Mouse (Mus musculus) heart, embryonic 16.5 days (tissue): ENCODE data around the gene Git2. TPM values are rescaled to one million over a fixed set of nuclear protein-coding genes. Genes with fewer than 3 reads are reported as not detected.

Source experiments
- ATAC-seq: fragments of 200-750 bp; cut with Nextera tagmentation; replicated peaks from 2 replicates; pipeline ENCODE4 v1.8.0; 2017; ENCODE audit warnings: moderate number of reproducible peaks; ENCODE audit not compliant: insufficient read depth, low FRiP score; ENCODE audit errors: extremely low read depth
- H3K27ac ChIP-seq: fragments of 300-500 bp; sonication (generic); 2 replicates; pipeline ENCODE4 v1.5.1; 2014; ENCODE audit warnings: mild to moderate bottlenecking, low read length, control low read depth, moderate library complexity
- H3K27me3 ChIP-seq: fragments of 300-500 bp; sonication (generic); 2 replicates; pipeline ENCODE4 v1.6.1; 2014; ENCODE audit warnings: low read length, mixed read lengths; ENCODE audit not compliant: control insufficient read depth, insufficient read depth
- H3K36me3 ChIP-seq: fragments of 300-500 bp; sonication (generic); 2 replicates; pipeline ENCODE4 v1.6.1; 2014; ENCODE audit not compliant: control insufficient read depth, insufficient read depth
- H3K4me1 ChIP-seq: fragments of 300-500 bp; sonication (generic); 2 replicates; pipeline ENCODE4 v1.6.1; 2014; ENCODE audit warnings: low read length, mixed read lengths; ENCODE audit not compliant: control insufficient read depth, insufficient read depth
- H3K4me2 ChIP-seq: fragments of 300-500 bp; sonication (generic); 2 replicates; pipeline ENCODE4 v1.6.1; 2014; ENCODE audit warnings: low read depth, mild to moderate bottlenecking, control low read depth, low read length
- H3K4me3 ChIP-seq: fragments of 300-500 bp; sonication (generic); 2 replicates; pipeline ENCODE4 v1.5.1; 2014; ENCODE audit warnings: mild to moderate bottlenecking, control low read depth, low read length
- H3K9ac ChIP-seq: fragments of 300-500 bp; sonication (generic); 2 replicates; pipeline ENCODE4 v1.6.1; 2014; ENCODE audit warnings: low read length, control low read depth
- H3K9me3 ChIP-seq: fragments of 300-500 bp; sonication (generic); replicated peaks from 2 replicates; pipeline ENCODE4 v1.6.1; 2016; ENCODE audit warnings: low read length; ENCODE audit not compliant: control insufficient read depth
- WGBS: fragments of 180-500 bp; shearing (Covaris S2); extraction: QIAGEN DNeasy Blood & Tissue Kit; methylation state at CpG from one replicate; pipeline ENCODE4 v1.1.7; 2014; 5-methylcytosine and 5-hydroxymethylcytosine counted together
- polyA plus RNA-seq: library from polyadenylated mRNA; unstranded; fragments of >200 nt; fragmentation: Nextera tagmentation; extraction: Ambion mirVana; gene quantifications from 2 replicates; pipeline ENCODE4 v1.2.1, GENCODE M21; 2015

Git2 gene
- polyA plus RNA-seq, 1 experiment from 2014 or later: 46.6 TPM

DNA sequence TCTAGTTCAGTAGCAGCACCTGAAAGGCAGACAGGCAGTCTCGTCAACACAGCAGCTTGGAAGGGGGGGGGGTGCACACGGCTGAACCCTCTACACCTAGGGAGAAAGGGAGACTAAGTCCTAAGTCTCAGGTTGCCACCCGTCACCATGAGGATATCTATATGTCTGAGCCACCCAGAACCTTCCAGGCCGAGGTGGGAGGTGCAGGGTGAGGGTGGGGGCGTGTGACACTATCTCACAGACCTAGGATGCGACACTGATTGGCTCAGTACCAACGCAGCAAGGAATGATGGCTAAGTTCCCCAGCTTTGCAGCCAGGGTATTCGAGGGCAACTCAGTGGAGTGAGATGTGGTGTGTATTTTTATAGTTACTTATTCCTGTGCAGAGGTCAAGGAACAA lies 33.1 kb upstream of the Git2 start:
- no peak for ATAC-seq
- no peak overlapping the region for H3K4me3 ChIP-seq
- H3K27me3 ChIP-seq: no peaks in the 10 kb centered on the region
- H3K9me3 ChIP-seq: no peaks in the 10 kb centered on the region
- peaks cover 13% of the 10 kb centered on the region for H3K36me3 ChIP-seq
- H3K9ac ChIP-seq: no peak overlapping the region
- H3K4me2 ChIP-seq: no peak overlapping the region
- peaks cover 29% of the 10 kb centered on the region for H3K4me1 ChIP-seq
- 74% methylated on average over 8 of the region's 8 CpGs for WGBS
- no peak overlapping the region; the same call in 1 of the 2 replicates for H3K27ac ChIP-seq

GRCm38 (mm10) chr5:114807893-114808292 lies 32.6 kb upstream of the Git2 start:
- Histone ChIP-seq H3K9ac (no peak overlapping the region; the same call in 1 of the 2 replicates), H3K27ac (peak overlapping the region; percentile 84), H3K9me3 (no peaks in the 10 kb centered on the region), H3K36me3 (peaks cover 16% of the 10 kb centered on the region), H3K4me2 (peak overlapping the region; percentile 2; the same call in 1 of the 2 replicates), H3K27me3 (no peaks in the 10 kb centered on the region), H3K4me1 (peaks cover 28% of the 10 kb centered on the region), H3K4me3 (no peak overlapping the region)
- 66% methylated on average over 6 of the region's 6 CpGs for WGBS
- no peak for ATAC-seq

GRCm38 (mm10) chr5:114807468-114807867 lies 32.2 kb upstream of the Git2 start:
- H3K9ac ChIP-seq: peak overlapping the region; percentile 8
- no peaks in the 10 kb centered on the region for H3K9me3 ChIP-seq
- peaks cover 20% of the 10 kb centered on the region for H3K36me3 ChIP-seq
- H3K4me3 ChIP-seq: peak overlapping the region; percentile 16; the same call in 1 of the 2 replicates
- peak overlapping the region; percentile 52 for H3K4me2 ChIP-seq
- H3K4me1 ChIP-seq: peaks cover 26% of the 10 kb centered on the region
- WGBS: 15% methylated on average over 8 of the region's 8 CpGs
- ATAC-seq: peak; percentile 78
- H3K27ac ChIP-seq: peak overlapping the region; percentile 84
- no peaks in the 10 kb centered on the region for H3K27me3 ChIP-seq

- H3K27ac ChIP-seq: peak overlapping the region; percentile 84
- peaks cover 26% of the 10 kb centered on the region for H3K4me1 ChIP-seq
- H3K4me2 ChIP-seq: peak overlapping the region; percentile 52
- no peaks in the 10 kb centered on the region for H3K9me3 ChIP-seq
- peaks cover 20% of the 10 kb centered on the region for H3K36me3 ChIP-seq
- H3K4me3 ChIP-seq: peak overlapping the region; percentile 16; the same call in 1 of the 2 replicates
- WGBS: 27% methylated on average over 9 of the region's 9 CpGs
- peak overlapping the region; percentile 44 for H3K9ac ChIP-seq
- no peaks in the 10 kb centered on the region for H3K27me3 ChIP-seq
- ATAC-seq: peak; percentile 59
Measured at GRCm38 (mm10) chr5:114807063-114807462, 31.7 kb upstream of the Git2 start.

DNA sequence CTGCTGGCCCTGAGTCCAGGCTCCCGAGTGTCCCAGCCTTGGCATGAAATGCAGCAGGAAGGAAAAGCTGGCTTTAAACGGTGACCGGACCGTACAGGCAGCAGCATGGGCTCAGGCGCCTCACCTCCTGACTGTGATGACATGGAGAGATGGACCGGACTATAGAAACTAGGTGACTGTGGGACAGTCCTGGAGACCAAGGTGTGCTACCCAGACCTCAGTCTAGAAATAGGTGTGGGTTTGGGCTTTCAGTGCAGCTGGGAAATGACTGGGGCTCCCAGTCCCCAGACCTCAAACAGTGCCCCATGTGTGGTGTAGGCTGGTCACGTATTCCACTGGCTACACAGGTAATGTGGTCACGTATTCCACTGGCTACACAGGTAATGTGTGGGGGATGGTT lies 31.3 kb upstream of the Git2 start:
- Histone ChIP-seq H3K9me3 (no peaks in the 10 kb centered on the region), H3K9ac (peak overlapping the region; percentile 44; the same call in 1 of the 2 replicates), H3K4me1 (peaks cover 26% of the 10 kb centered on the region), H3K36me3 (peaks cover 24% of the 10 kb centered on the region), H3K27ac (peak overlapping the region; percentile 84), H3K4me3 (no peak overlapping the region), H3K4me2 (peak overlapping the region; percentile 38; the same call in 1 of the 2 replicates), H3K27me3 (no peaks in the 10 kb centered on the region)
- WGBS: 76% methylated on average over 8 of the region's 8 CpGs
- ATAC-seq: 0 out of 2 replicates have a peak, but pooled peaks have one; percentile 23

DNA sequence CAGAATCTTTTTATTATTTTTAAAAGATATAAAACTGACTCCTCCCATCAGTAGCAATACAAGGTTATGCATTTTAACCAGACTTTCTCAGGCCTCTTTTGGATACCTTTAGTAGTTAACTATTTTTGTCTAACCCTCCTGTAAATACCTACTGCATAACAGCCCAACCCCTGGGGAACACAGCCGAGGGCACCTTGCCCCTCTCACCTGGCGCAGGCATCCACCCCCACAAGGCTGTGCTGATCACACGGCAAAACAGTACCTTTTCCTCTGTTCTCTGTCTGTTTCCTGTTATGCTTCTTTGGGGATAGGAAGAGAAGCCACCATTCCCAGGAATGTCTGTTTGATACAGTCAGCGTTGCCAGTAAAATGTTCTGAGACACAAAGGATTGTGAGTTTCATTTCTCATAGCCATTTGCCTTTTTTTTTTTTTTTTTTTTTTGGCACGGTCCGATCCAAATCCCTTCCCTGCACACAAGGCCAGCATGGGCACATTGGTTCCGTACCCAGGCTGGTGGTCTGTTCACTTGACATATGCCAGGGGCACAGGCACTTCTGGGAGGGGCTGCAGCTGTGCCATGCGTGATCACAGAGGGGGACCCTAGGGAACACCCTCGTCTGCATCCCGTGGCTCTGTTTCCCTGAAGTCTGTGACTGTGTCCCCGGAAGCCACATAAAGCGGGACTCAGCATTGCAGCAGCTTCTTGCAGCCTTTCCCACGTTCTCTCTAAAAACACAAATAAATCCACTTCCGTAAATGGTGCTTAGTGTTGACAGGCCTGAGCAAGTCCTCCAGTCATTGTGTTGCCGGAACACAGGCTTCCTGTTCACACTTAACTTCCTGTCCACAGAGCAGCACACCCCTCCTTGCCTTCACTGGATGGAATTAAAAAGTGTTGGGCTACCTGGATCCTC lies 30.4 kb upstream of the Git2 start:
- Histone ChIP-seq H3K27ac (peak overlapping the region; percentile 84), H3K9me3 (no peaks in the 10 kb centered on the region), H3K4me1 (peaks cover 26% of the 10 kb centered on the region), H3K4me2 (peak overlapping the region; percentile 38), H3K36me3 (peaks cover 30% of the 10 kb centered on the region), H3K4me3 (no peak overlapping the region), H3K27me3 (no peaks in the 10 kb centered on the region), H3K9ac (peak overlapping the region; percentile 30; the same call in 1 of the 2 replicates)
- WGBS: 65% methylated on average over 15 of the region's 15 CpGs
- ATAC-seq: peak; percentile 54; the same call in 1 of the 2 replicates

DNA sequence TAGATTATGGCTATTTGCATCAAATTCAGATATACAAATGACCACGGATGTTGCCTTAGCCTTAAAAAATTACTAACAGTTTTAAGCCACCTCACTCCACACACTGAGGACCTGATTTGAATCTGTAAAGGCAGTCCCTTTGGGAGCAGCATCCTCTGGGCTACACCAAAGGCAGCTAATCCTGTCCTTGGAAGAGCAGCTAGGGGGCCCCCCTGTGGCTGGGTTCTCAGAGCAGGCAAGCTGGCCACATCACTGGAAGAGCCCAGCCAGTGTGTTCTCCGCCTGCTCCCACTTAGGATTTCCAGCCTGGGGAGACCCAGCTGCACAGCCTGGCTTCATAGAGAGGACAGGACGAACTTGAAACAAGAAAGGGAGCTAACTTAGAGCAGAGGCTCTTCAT lies 29.6 kb upstream of the Git2 start:
- H3K27ac ChIP-seq: no peak overlapping the region
- H3K4me1 ChIP-seq: peaks cover 26% of the 10 kb centered on the region
- peaks cover 35% of the 10 kb centered on the region for H3K36me3 ChIP-seq
- no peak for ATAC-seq
- H3K9ac ChIP-seq: no peak overlapping the region
- H3K27me3 ChIP-seq: no peaks in the 10 kb centered on the region
- H3K4me3 ChIP-seq: no peak overlapping the region
- 45% methylated on average over 3 of the region's 3 CpGs for WGBS
- H3K9me3 ChIP-seq: no peaks in the 10 kb centered on the region
- H3K4me2 ChIP-seq: no peak overlapping the region

DNA sequence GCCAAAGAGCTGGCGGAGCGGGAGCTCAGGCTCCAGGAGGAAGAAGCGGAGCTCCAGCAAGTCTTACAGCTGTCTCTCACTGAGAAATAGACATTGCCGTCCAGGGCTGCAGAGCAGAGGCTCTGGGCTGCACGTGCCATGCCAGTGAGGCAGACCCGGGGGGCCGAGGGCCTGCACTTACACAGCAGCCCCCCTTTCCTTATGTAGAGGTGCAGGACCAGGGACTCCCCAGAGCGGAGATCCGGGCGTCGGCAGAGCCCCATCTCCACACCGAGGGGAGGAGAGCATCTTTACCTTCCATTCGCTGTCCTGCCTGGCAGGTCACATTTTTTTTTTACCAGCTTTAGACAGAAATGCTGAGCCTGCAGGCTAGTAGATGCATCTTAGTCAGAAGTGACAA lies 29.0 kb upstream of the Git2 start:
- Histone ChIP-seq H3K9me3 (no peaks in the 10 kb centered on the region), H3K4me3 (no peak overlapping the region), H3K27ac (no peak overlapping the region), H3K9ac (no peak overlapping the region), H3K4me2 (no peak overlapping the region), H3K36me3 (peaks cover 38% of the 10 kb centered on the region), H3K4me1 (peaks cover 26% of the 10 kb centered on the region), H3K27me3 (no peaks in the 10 kb centered on the region)
- no peak for ATAC-seq
- WGBS: 89% methylated on average over 13 of the region's 13 CpGs

GRCm38 (mm10) chr5:114803231-114803630 lies 27.9 kb upstream of the Git2 start:
- H3K36me3 ChIP-seq: peaks cover 43% of the 10 kb centered on the region
- WGBS: 86% methylated on average over 13 of the region's 13 CpGs
- no peak for ATAC-seq

More at GRCm38 (mm10) chr5:114803231-114803630, 27.9 kb upstream of the Git2 start:
- Histone ChIP-seq H3K4me2 (no peak overlapping the region), H3K27ac (no peak overlapping the region), H3K27me3 (no peaks in the 10 kb centered on the region), H3K4me1 (peaks cover 24% of the 10 kb centered on the region), H3K9me3 (no peaks in the 10 kb centered on the region), H3K4me3 (no peak overlapping the region), H3K9ac (no peak overlapping the region)
